Mouse (Mus musculus) neural tube, embryonic 14.5 days (tissue): ENCODE measurements around the gene Insl3. TPM values are rescaled to one million over a fixed set of nuclear protein-coding genes. Genes with fewer than 3 reads are reported as not detected.

Experiments
- ATAC-seq: fragments of 200-750 bp; cut with Nextera tagmentation; 2 replicates; pipeline ENCODE4 v1.8.0; 2017; ENCODE audit warnings: low read depth, mild to moderate bottlenecking, moderate TSS enrichment, moderate library complexity
- H3K27ac ChIP-seq: fragments of 300-500 bp; sonication (generic); 2 replicates; pipeline ENCODE4 v1.5.1; 2014; ENCODE audit warnings: low read depth, mild to moderate bottlenecking, control low read depth, low read length, moderate library complexity, mixed read lengths
- H3K27me3 ChIP-seq: fragments of 300-500 bp; sonication (generic); 2 replicates; pipeline ENCODE4 v1.6.1; 2014; ENCODE audit warnings: low read length; ENCODE audit not compliant: control insufficient read depth, insufficient read depth
- H3K36me3 ChIP-seq: fragments of 300-500 bp; sonication (generic); 2 replicates; pipeline ENCODE4 v1.6.1; 2014; ENCODE audit warnings: low read length, mixed read lengths; ENCODE audit not compliant: control insufficient read depth, insufficient read depth
- H3K4me1 ChIP-seq: fragments of 300-500 bp; sonication (generic); 2 replicates; pipeline ENCODE4 v1.6.1; 2014; ENCODE audit warnings: low read length; ENCODE audit not compliant: control insufficient read depth, insufficient read depth
- H3K4me2 ChIP-seq: fragments of 300-500 bp; sonication (generic); 2 replicates; pipeline ENCODE4 v1.6.1; 2014; ENCODE audit warnings: mild to moderate bottlenecking, low read depth, low read length, control low read depth
- H3K4me3 ChIP-seq: fragments of 300-500 bp; sonication (generic); 2 replicates; pipeline ENCODE4 v1.5.1; 2014; ENCODE audit warnings: low read depth, low read length, control low read depth, mixed read lengths
- H3K9ac ChIP-seq: fragments of 300-500 bp; sonication (generic); replicated peaks from 2 replicates; pipeline ENCODE4 v1.6.1; 2014; ENCODE audit warnings: low read depth, mild to moderate bottlenecking, control low read depth, low read length, mixed read lengths
- H3K9me3 ChIP-seq: fragments of 300-500 bp; sonication (generic); 2 replicates; pipeline ENCODE4 v1.6.1; 2016; ENCODE audit warnings: low read length; ENCODE audit not compliant: control insufficient read depth
- WGBS: fragments of 180-500 bp; shearing (Covaris S2); extraction: QIAGEN DNeasy Blood & Tissue Kit; methylation state at CpG from one replicate; pipeline ENCODE4 v1.1.7; 2014; 5-methylcytosine and 5-hydroxymethylcytosine counted together
- polyA plus RNA-seq: library from polyadenylated mRNA; unstranded; fragments of >200 nt; fragmentation: Nextera tagmentation; extraction: Ambion mirVana; gene quantifications from 2 replicates; pipeline ENCODE4 v1.2.1, GENCODE M21; 2014

The Insl3 gene
- 0.55 and 1.0 TPM in 2 replicates for polyA plus RNA-seq

GRCm38 (mm10) chr8:71689028-71689427 lies at the start of gene Insl3:
Gene Insl3, plus strand, starts transcription at chr8:71689214.
- Histone ChIP-seq H3K9ac (no peak within 1 kb of the TSS), H3K4me1 (no peaks in the 10 kb centered on the region), H3K36me3 (no peaks in the 10 kb centered on the region), H3K4me2 (no peak within 1 kb of the TSS), H3K27ac (no peak within 1 kb of the TSS), H3K9me3 (no peaks in the 10 kb centered on the region), H3K4me3 (no peak within 1 kb of the TSS), H3K27me3 (peaks cover 94% of the 10 kb centered on the region)
- no peak for ATAC-seq
- 1% methylated on average over 33 of the region's 33 CpGs for WGBS

DNA sequence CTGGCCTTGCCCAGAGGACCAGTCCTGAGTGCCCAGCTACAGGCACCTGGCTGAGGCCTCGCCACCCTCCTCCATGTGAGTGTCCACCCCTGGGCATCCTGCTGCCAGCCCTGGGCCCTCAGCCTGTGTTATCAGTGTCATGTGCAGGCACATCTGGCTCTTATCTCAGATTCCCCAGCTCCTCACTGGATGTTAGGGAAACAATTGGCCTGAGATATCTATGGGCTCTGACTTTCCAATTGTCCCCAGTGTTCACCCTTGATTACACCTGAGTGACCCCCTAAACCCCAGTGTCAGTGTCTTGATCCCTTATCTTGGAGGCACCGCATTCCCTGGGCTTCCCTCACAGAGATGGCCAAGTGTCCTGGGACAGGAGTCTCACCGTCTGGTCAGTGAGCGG lies 49.7 kb upstream of the Insl3 start:
- no peak for ATAC-seq
- Histone ChIP-seq H3K27ac (no peak overlapping the region), H3K9ac (no peak overlapping the region), H3K4me2 (no peak overlapping the region), H3K4me3 (no peak overlapping the region), H3K4me1 (no peaks in the 10 kb centered on the region), H3K36me3 (peaks cover 13% of the 10 kb centered on the region), H3K27me3 (0 out of 2 replicates have a peak, but pooled peaks cover 4% of the 10 kb centered on the region), H3K9me3 (no peaks in the 10 kb centered on the region)
- 91% methylated on average over 3 of the region's 4 CpGs for WGBS

DNA sequence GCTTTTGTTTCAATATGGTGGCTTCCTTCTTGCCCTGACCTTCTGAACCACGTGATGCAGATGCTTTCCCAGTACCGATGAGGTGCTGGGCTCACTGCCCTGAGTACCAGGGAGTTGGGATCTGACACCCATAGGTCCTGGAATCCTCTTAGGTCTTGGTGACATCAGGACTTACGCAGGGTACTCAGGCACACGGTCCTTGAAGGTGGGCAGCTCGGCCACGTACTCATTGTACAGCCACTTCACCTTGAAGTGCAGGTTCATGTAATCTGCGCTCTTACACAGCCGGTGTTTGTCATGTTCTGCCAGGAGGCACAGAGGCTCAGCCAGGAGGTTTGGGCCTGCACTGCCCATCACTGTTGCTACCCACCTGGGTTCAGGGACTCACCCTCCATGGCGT lies 43.5 kb upstream of the Insl3 start:
- peaks cover 22% of the 10 kb centered on the region for H3K36me3 ChIP-seq

DNA sequence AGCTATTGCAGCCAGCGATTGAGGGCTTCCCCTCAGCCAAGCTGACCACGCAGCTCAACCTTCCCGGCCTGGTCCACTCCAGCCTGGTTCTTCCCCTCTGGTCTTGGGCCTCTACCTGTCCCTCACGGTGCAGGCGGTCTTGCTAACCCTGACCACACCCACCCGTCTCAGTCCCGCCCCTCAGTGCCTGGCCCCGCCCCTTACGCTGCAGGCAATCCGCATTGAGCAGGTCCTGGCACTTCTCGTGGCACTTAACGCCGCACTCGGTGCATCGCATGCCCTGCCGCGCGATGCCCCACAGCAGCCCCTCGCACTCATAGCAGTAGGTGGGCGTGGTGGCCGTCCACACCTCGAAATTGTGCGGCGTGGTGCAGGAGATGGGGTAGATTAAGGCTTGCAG lies 34.4 kb upstream of the Insl3 start:
- ATAC-seq = peak; percentile 7; the same call in 1 of the 2 replicates
- no peaks in the 10 kb centered on the region for H3K9me3 ChIP-seq
- no peaks in the 10 kb centered on the region for H3K4me1 ChIP-seq
- H3K9ac ChIP-seq = no peak overlapping the region
- H3K27ac ChIP-seq = no peak overlapping the region
- no peak overlapping the region for H3K4me3 ChIP-seq
- peaks cover 15% of the 10 kb centered on the region; the same call in 1 of the 2 replicates for H3K36me3 ChIP-seq
- 2% methylated on average over 24 of the region's 24 CpGs for WGBS
- H3K27me3 ChIP-seq = peaks cover 26% of the 10 kb centered on the region
- no peak overlapping the region for H3K4me2 ChIP-seq

More for the DNA sequence above, 43.5 kb upstream of the Insl3 start:
- H3K27ac ChIP-seq = no peak overlapping the region
- 85% methylated on average over 9 of the region's 9 CpGs for WGBS
- H3K4me3 ChIP-seq = no peak overlapping the region
- no peak overlapping the region for H3K4me2 ChIP-seq
- no peaks in the 10 kb centered on the region for H3K9me3 ChIP-seq
- no peak for ATAC-seq
- H3K27me3 ChIP-seq = no peaks in the 10 kb centered on the region
- no peaks in the 10 kb centered on the region for H3K4me1 ChIP-seq
- H3K9ac ChIP-seq = no peak overlapping the region

DNA sequence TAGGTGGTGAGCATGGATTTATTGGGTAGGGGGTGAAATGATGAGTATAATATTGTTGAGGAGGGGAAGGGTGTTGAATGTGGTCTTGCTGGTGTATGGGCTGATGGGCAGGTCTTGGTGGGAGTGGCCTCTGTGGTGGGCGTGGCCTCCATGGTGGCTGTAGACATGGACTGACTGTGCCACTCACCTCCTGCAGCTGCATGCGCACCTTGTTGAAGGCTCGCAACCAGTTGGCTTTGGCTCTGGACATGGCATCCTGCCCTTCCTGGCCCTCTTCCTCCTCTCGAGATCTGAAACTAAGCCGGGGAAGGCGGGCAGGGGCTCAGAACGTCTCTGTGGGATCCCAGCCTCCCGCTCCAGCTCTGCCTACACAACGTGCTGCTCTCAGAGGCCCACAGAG lies 31.2 kb upstream of the Insl3 start:
- Histone ChIP-seq H3K9ac (no peak overlapping the region), H3K27ac (no peak overlapping the region), H3K27me3 (peaks cover 26% of the 10 kb centered on the region), H3K9me3 (no peaks in the 10 kb centered on the region), H3K4me1 (no peaks in the 10 kb centered on the region), H3K4me3 (no peak overlapping the region), H3K4me2 (no peak overlapping the region), H3K36me3 (no peaks in the 10 kb centered on the region)
- ATAC-seq = no peak
- 28% methylated on average over 9 of the region's 9 CpGs for WGBS

- H3K36me3 ChIP-seq = no peaks in the 10 kb centered on the region
- 32% methylated on average over 17 of the region's 17 CpGs for WGBS
- no peak for ATAC-seq
Observed at GRCm38 (mm10) chr8:71658515-71659049, 30.4 kb upstream of the Insl3 start.

GRCm38 (mm10) chr8:71659751-71660150 lies 29.3 kb upstream of the Insl3 start:
- peaks cover 25% of the 10 kb centered on the region for H3K27me3 ChIP-seq

More at GRCm38 (mm10) chr8:71658515-71659049, 30.4 kb upstream of the Insl3 start:
- no peak overlapping the region for H3K27ac ChIP-seq
- no peak overlapping the region for H3K4me2 ChIP-seq
- no peak overlapping the region for H3K4me3 ChIP-seq
- no peaks in the 10 kb centered on the region for H3K4me1 ChIP-seq
- peaks cover 26% of the 10 kb centered on the region for H3K27me3 ChIP-seq
- H3K9ac ChIP-seq = no peak overlapping the region
- H3K9me3 ChIP-seq = no peaks in the 10 kb centered on the region

DNA sequence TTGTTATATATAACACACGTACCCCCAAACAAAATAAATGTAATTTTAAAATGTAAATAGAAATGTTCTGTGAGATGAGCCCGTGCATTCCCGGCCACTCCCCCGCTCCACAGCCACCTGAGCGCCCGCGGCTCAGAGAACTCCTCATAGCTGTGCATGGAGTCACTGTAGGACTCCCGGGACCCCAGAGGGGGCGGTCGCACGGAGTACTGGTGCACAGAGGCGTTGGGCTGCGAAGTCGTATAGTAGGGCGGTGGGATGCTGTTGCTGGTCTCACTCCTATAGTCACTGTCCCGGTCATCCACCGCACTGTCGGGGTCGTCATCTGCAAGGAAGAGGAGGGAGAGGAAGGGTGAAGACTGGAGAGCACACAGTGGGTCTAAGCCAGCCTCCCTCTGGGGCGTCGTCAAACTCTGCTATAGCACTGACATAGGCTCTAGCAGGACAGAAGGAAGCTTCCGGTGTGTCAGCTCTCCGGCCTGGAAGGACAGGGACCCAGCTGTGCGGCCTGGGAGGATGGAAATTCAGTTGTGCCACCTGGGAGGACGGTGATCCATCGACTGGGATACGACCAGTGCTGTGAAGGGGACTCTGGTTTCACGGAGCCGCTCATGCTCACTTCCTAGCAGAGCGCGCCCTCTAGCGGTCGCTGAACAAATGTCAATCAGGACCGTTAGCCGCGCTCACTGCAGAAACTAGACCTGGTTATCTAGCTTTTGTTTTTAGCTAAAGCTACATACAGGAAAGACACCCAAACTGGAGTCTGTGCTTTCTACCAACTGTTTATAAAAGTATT lies 28.5 kb upstream of the Insl3 start:
- Histone ChIP-seq H3K4me2 (no peak overlapping the region), H3K36me3 (no peaks in the 10 kb centered on the region), H3K27me3 (peaks cover 17% of the 10 kb centered on the region), H3K9ac (no peak overlapping the region), H3K4me1 (no peaks in the 10 kb centered on the region), H3K27ac (no peak overlapping the region), H3K9me3 (no peaks in the 10 kb centered on the region), H3K4me3 (no peak overlapping the region)
- ATAC-seq = peak; percentile 57
- WGBS = 8% methylated on average over 33 of the region's 36 CpGs

More at GRCm38 (mm10) chr8:71659751-71660150, 29.3 kb upstream of the Insl3 start:
- Histone ChIP-seq H3K9me3 (no peaks in the 10 kb centered on the region), H3K4me1 (no peaks in the 10 kb centered on the region), H3K27ac (no peak overlapping the region), H3K36me3 (no peaks in the 10 kb centered on the region), H3K4me2 (no peak overlapping the region), H3K4me3 (no peak overlapping the region), H3K9ac (no peak overlapping the region)
- whole genome bisulfite sequencing = 62% methylated on average over 1 of the region's 1 CpGs
- ATAC-seq = no peak
